Mouse (Mus musculus) hindbrain, embryonic 11.5 days (tissue): ENCODE measurements at regions not wholly inside any gene's neighbourhood (a gene's known extent, or its start where the extent isn't known, plus 50 kb on each side); places are given as distances from the start of the nearest gene placed in this dataset.

Source experiments
- ATAC-seq: fragments of 200-750 bp; cut with Nextera tagmentation; 2 replicates; pipeline ENCODE4 v1.8.0; 2017; ENCODE audit warnings: mild to moderate bottlenecking, moderate TSS enrichment, moderate library complexity; ENCODE audit not compliant: low FRiP score
- DNase-seq: peaks from one replicate; pipeline ENCODE4 v3.0.0-alpha.2; 2015; ENCODE audit warnings: low spot score
- H3K27ac ChIP-seq: fragments of 300-500 bp; sonication (generic); 2 replicates; pipeline ENCODE4 v1.5.1; 2014; ENCODE audit warnings: mild to moderate bottlenecking, low read depth, low read length
- H3K27me3 ChIP-seq: fragments of 300-500 bp; sonication (generic); 2 replicates; pipeline ENCODE4 v1.6.1; 2014; ENCODE audit warnings: mild to moderate bottlenecking, low read length, moderate library complexity, mixed read lengths; ENCODE audit not compliant: control insufficient read depth, insufficient read depth
- H3K36me3 ChIP-seq: fragments of 300-500 bp; sonication (generic); 2 replicates; pipeline ENCODE4 v1.6.1; 2014; ENCODE audit warnings: mild to moderate bottlenecking, low read length, moderate library complexity, mixed read lengths; ENCODE audit not compliant: control insufficient read depth, insufficient read depth
- H3K4me1 ChIP-seq: fragments of 300-500 bp; sonication (generic); replicated peaks from 2 replicates; pipeline ENCODE4 v1.6.1; 2014; ENCODE audit warnings: low read length, mixed read lengths; ENCODE audit not compliant: control insufficient read depth, insufficient read depth
- H3K4me2 ChIP-seq: fragments of 300-500 bp; sonication (generic); replicated peaks from 2 replicates; pipeline ENCODE4 v1.6.1; 2014; ENCODE audit warnings: mild to moderate bottlenecking, low read depth, low read length
- H3K4me3 ChIP-seq: fragments of 300-500 bp; sonication (generic); 2 replicates; pipeline ENCODE4 v1.5.1; 2014; ENCODE audit warnings: low read depth, low read length
- H3K9ac ChIP-seq: fragments of 300-500 bp; sonication (generic); 2 replicates; pipeline ENCODE4 v1.6.1; 2014; ENCODE audit warnings: low read depth, low read length
- H3K9me3 ChIP-seq: fragments of 300-500 bp; sonication (generic); 2 replicates; pipeline ENCODE4 v1.6.1; 2016; ENCODE audit warnings: low read length; ENCODE audit not compliant: control insufficient read depth
- WGBS: fragments of 180-500 bp; shearing (Covaris S2); extraction: QIAGEN DNeasy Blood & Tissue Kit; methylation state at CpG from one replicate; pipeline ENCODE4 v1.1.7; 2014; 5-methylcytosine and 5-hydroxymethylcytosine counted together

GRCm38 (mm10) chr9:30536508-30537100 lies 109.7 kb downstream of the Snx19 start:
- Histone ChIP-seq H3K4me3 (no peak overlapping the region), H3K4me1 (no peaks in the 10 kb centered on the region), H3K27ac (no peak overlapping the region), H3K4me2 (no peak overlapping the region), H3K27me3 (no peaks in the 10 kb centered on the region), H3K36me3 (no peaks in the 10 kb centered on the region), H3K9ac (no peak overlapping the region), H3K9me3 (no peaks in the 10 kb centered on the region)
- DNase-seq (peak; percentile 17), ATAC-seq (no peak)
- WGBS, result 58% methylated on average over 8 of the region's 8 CpGs

DNA sequence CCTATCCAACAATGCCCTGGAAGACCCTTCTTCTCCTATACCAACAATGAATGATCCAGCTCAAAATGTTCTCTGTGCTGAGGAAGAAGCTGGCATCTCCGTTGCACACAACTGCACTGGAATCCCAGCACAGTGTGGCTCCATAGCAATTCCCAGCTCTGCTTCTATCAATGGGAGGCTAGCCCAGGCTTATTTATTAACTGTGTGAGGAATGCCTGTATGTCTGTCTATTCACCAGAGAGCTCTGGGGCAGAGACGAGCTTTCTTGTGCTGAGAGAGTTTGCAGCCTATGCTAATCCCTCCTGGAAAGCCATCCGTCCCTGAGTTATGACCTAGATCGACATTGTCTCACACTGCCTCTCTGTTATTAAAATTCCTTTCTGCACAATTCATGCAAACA lies 108.1 kb downstream of the Snx19 start:
- no peaks in the 10 kb centered on the region for H3K9me3 ChIP-seq
- no peak overlapping the region for H3K4me3 ChIP-seq
- H3K4me2 ChIP-seq, result no peak overlapping the region
- H3K27ac ChIP-seq, result no peak overlapping the region
- H3K4me1 ChIP-seq, result no peaks in the 10 kb centered on the region
- 57% methylated on average over 4 of the region's 4 CpGs for WGBS
- no peak overlapping the region for H3K9ac ChIP-seq
- no peaks in the 10 kb centered on the region for H3K27me3 ChIP-seq
- DNase-seq, result no peak
- ATAC-seq, result no peak
- no peaks in the 10 kb centered on the region for H3K36me3 ChIP-seq

- H3K27ac ChIP-seq, result no peak overlapping the region
- DNase-seq (peak; percentile 30), ATAC-seq (peak; percentile 12; the same call in 1 of the 2 replicates)
- no peak overlapping the region for H3K9ac ChIP-seq
- no peaks in the 10 kb centered on the region for H3K9me3 ChIP-seq
- 0 out of 2 replicates have a peak overlapping the region, but pooled peaks have one; percentile 7 for H3K4me2 ChIP-seq
- H3K4me1 ChIP-seq, result no peaks in the 10 kb centered on the region
- no peaks in the 10 kb centered on the region for H3K27me3 ChIP-seq
- 67% methylated on average over 11 of the region's 11 CpGs for WGBS
- no peaks in the 10 kb centered on the region for H3K36me3 ChIP-seq
- no peak overlapping the region for H3K4me3 ChIP-seq
Measured at GRCm38 (mm10) chr9:30533780-30534343, 107.0 kb downstream of the Snx19 start.

DNA sequence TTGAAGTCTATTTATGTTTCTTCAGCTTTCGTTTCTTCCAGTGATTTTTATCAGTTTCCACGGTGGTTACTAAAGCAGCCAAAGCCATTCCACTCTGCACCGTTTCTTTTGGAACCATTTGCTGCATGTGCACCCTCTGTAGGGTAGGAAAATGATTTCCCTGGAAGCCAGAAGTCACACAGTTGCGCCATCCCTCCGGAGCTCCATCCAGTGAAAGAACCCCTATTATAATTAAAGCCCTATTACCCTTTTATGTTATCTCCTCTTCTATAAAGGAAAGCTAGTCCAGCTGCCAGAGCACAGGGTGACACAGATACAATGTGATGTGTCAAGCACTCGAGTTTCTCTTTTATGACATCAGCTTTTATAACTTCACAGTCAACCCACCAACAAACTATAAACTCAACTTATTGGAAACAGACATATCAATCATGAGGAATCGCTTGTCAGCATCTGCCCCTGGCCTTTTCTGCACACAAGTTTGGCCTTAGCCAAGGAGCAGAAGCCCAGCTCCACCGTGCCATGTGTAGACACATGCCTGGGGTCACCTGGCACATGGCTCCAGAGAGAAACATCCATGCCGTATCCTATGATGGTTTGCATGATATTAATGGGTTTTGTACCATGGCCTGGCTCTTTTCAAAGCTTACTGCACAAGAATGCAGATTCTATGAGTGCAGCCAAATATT lies 106.3 kb downstream of the Snx19 start:
- no peak overlapping the region for H3K27ac ChIP-seq
- WGBS, result 76% methylated on average over 9 of the region's 9 CpGs
- DNase-seq (no peak), ATAC-seq (no peak)
- H3K4me2 ChIP-seq, result no peak overlapping the region
- H3K9me3 ChIP-seq, result no peaks in the 10 kb centered on the region
- no peaks in the 10 kb centered on the region for H3K27me3 ChIP-seq
- H3K9ac ChIP-seq, result no peak overlapping the region
- no peaks in the 10 kb centered on the region for H3K36me3 ChIP-seq
- H3K4me3 ChIP-seq, result no peak overlapping the region
- no peaks in the 10 kb centered on the region for H3K4me1 ChIP-seq

DNA sequence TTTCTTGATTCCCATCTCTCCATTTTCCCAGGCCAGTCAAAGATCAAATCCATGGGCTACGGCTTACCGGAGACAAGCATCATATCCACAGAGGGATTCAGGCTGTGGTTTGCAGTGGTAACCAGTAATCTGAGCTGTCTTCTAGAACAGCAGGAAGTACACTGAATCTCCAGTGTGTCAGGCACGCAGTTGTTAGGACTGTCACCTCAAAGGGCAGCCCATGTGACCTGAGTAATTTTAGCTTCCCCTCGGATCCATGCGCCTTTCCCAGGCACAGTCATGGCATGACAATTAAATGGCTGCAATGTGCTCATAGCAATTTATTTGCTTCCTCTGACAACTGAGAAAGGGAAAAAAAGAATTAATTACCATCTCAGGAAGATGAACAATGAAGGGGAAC lies 98.2 kb downstream of the Snx19 start:
- Histone ChIP-seq H3K4me2 (no peak overlapping the region), H3K4me1 (no peaks in the 10 kb centered on the region), H3K9ac (no peak overlapping the region), H3K36me3 (no peaks in the 10 kb centered on the region), H3K27me3 (no peaks in the 10 kb centered on the region), H3K9me3 (no peaks in the 10 kb centered on the region), H3K27ac (no peak overlapping the region), H3K4me3 (no peak overlapping the region)
- 47% methylated on average over 5 of the region's 5 CpGs for WGBS
- ATAC-seq, result no peak
- no peak for DNase-seq

DNA sequence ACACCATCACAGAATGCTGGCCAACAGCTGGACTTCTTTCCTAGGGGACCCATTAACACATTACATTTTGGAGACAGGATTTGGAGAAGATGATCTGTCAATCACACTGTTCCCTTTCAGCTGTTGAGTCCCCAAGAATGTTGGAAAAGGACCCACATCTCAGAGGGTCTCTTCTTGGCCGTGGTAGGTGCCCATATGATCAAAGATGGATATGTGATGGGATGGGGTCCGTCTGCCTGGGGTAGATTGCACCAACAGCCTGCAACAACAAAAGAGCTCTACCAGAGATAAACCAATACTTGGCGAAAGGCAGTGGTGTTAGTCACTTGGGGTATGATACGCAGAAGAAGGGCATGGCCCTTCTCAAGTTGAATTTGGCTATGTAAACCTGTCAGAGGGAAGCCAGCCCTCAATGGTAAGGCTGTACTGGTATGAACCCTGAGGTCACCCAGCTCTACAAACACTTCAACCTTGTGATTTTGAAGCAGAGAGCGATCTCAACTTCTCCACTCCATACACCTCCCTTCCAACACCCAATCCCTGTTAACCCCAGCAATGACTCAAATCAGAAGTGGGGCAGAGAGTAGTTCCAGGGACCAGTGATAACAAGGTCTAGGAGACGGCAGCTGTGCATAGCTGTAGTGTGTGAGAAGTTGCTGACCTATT lies 97.6 kb downstream of the Snx19 start:
- 89% methylated on average over 6 of the region's 6 CpGs for WGBS
- Histone ChIP-seq H3K9ac (no peak overlapping the region), H3K4me3 (no peak overlapping the region), H3K9me3 (no peaks in the 10 kb centered on the region), H3K36me3 (no peaks in the 10 kb centered on the region), H3K4me1 (no peaks in the 10 kb centered on the region), H3K27me3 (no peaks in the 10 kb centered on the region), H3K27ac (no peak overlapping the region), H3K4me2 (no peak overlapping the region)
- no peak for DNase-seq
- ATAC-seq, result no peak

DNA sequence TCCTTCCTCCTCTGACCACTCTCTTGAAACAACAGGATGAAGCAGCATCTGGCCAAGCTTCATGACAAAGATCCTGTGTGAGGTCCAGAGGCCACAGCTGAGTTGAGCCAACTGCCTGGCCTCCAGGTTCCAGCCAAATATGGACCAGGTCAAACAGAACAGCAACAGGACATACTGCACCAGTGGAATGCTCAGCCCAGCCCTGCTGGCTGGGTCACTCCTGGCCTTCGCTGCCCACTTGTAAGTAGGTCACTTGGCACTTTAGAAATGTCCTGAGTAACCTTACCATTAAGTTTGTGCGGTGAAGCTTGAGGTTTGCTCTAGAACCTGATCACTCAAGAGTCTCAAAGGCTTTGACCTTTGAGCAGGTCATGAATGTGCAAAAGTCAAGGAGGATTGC lies 96.9 kb downstream of the Snx19 start:
- Histone ChIP-seq H3K9me3 (no peaks in the 10 kb centered on the region), H3K9ac (no peak overlapping the region), H3K27me3 (no peaks in the 10 kb centered on the region), H3K27ac (no peak overlapping the region), H3K36me3 (no peaks in the 10 kb centered on the region), H3K4me1 (no peaks in the 10 kb centered on the region), H3K4me3 (no peak overlapping the region), H3K4me2 (no peak overlapping the region)
- ATAC-seq (no peak), DNase-seq (no peak)
- 84% methylated on average over 2 of the region's 2 CpGs for whole genome bisulfite sequencing

DNA sequence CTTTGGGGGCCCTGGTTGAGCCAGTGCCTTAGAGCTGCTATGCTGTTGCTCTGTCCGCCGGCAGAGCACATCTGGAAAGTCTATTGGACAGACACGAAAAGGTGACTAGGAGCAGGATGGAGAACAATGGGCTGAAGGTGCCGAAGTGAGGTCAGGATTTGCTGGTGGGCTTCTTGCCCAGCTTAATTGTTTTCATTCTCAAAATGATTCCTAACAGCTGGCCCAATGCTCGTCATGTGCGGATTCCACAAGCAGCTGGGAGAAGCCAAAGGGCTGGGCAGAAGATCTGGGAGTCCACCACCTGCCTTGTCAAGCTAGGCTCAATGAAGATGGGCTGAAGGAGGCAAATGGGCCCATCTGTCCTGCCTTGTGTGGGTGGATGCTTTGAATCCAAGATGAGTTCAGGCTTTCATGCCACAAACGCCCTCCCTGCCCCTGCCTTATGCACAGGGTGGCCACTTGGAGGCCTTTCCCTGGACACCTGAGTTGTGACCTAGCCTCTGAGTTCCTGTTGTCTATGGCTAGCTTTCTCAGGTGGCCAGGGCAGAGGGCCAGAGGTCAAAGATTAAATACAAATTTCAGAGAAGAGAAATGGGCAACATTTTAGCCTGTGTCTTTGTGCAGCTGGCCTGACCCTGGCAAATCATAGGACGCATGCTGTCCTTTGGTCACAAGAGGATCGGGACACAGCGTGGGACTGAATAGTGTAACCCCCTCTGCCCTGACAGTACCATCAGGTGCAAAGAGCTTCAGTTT lies 95.9 kb downstream of the Snx19 start:
- Histone ChIP-seq H3K4me3 (no peak overlapping the region), H3K27me3 (no peaks in the 10 kb centered on the region), H3K9me3 (no peaks in the 10 kb centered on the region), H3K27ac (no peak overlapping the region), H3K4me1 (no peaks in the 10 kb centered on the region), H3K36me3 (no peaks in the 10 kb centered on the region), H3K4me2 (no peak overlapping the region), H3K9ac (no peak overlapping the region)
- ATAC-seq, result no peak
- DNase-seq, result no peak
- 79% methylated on average over 10 of the region's 10 CpGs for WGBS
